Mouse (Mus musculus): Measurements from ENCODE around the gene Sfmbt1. TPM values are rescaled to one million over a fixed set of nuclear protein-coding genes. Genes with fewer than 3 reads are reported as not detected.

Sfmbt1 gene
- polyA plus RNA-seq, 1 experiment from 2014 or later, result 11.1 TPM

- H3K27ac ChIP-seq (replicated peaks in 1 of 2; ENCODE audit: control insufficient read depth in 1 of 2, insufficient read depth in 1 of 2, low read depth in 2 of 2, low read length in 2 of 2), result no peak overlapping the region
- H3K4me2 ChIP-seq (ENCODE audit: low read length), result no peak overlapping the region
- WGBS, result 81% methylated on average over 5 of the region's 5 CpGs
- no peaks in the 10 kb centered on the region for H3K4me1 ChIP-seq (ENCODE audit: control insufficient read depth in 2 of 2, insufficient read depth in 2 of 2, low read length in 2 of 2)
- no peak overlapping the region for H3K4me3 ChIP-seq (ENCODE audit: control insufficient read depth in 1 of 2, insufficient read depth in 1 of 2, low read depth in 1 of 2, low read length in 2 of 2)
- H3K36me3 ChIP-seq (ENCODE audit: control insufficient read depth, insufficient read depth, low read length), result no peaks in the 10 kb centered on the region
- H3K27me3 ChIP-seq (ENCODE audit: control insufficient read depth, insufficient read depth, low read length), result no peaks in the 10 kb centered on the region
- H3K9me3 ChIP-seq (ENCODE audit: control insufficient read depth, low read length), result no peaks in the 10 kb centered on the region
- H3K9ac ChIP-seq (ENCODE audit: low read length), result no peak overlapping the region
- no peak for ATAC-seq (ENCODE audit: insufficient number of reproducible peaks, insufficient read depth, low FRiP score, low read depth)
These were observed 11.6 kb upstream of the Sfmbt1 start for GRCm38 (mm10) chr14:30703079-30703478.

GRCm38 (mm10) chr14:30704098-30704855 is 10.4 kb upstream of the Sfmbt1 start:
- H3K9ac ChIP-seq (ENCODE audit: low read length), result no peak overlapping the region
- H3K27ac ChIP-seq (replicated peaks in 1 of 2; ENCODE audit: control insufficient read depth in 1 of 2, insufficient read depth in 1 of 2, low read depth in 2 of 2, low read length in 2 of 2), result no peak overlapping the region
- H3K4me3 ChIP-seq (ENCODE audit: control insufficient read depth in 1 of 2, insufficient read depth in 1 of 2, low read depth in 1 of 2, low read length in 2 of 2), result no peak overlapping the region
- 69% methylated on average over 8 of the region's 8 CpGs for WGBS
- H3K4me2 ChIP-seq (ENCODE audit: low read length), result no peak overlapping the region
- no peaks in the 10 kb centered on the region for H3K9me3 ChIP-seq (ENCODE audit: control insufficient read depth, low read length)
- H3K4me1 ChIP-seq (ENCODE audit: control insufficient read depth in 2 of 2, insufficient read depth in 2 of 2, low read length in 2 of 2), result no peaks in the 10 kb centered on the region
- H3K27me3 ChIP-seq (ENCODE audit: control insufficient read depth, insufficient read depth, low read length), result no peaks in the 10 kb centered on the region
- no peak for ATAC-seq (ENCODE audit: insufficient number of reproducible peaks, insufficient read depth, low FRiP score, low read depth)
- no peaks in the 10 kb centered on the region for H3K36me3 ChIP-seq (ENCODE audit: control insufficient read depth, insufficient read depth, low read length)

GRCm38 (mm10) chr14:30711892-30712291 is 2.8 kb upstream of the Sfmbt1 start:
- 97% methylated on average over 2 of the region's 2 CpGs for WGBS
- no peaks in the 10 kb centered on the region for H3K36me3 ChIP-seq (ENCODE audit: control insufficient read depth, insufficient read depth, low read length)
- no peak overlapping the region for H3K4me2 ChIP-seq (ENCODE audit: low read length)
- no peaks in the 10 kb centered on the region for H3K9me3 ChIP-seq (ENCODE audit: control insufficient read depth, low read length)
- H3K4me3 ChIP-seq (ENCODE audit: control insufficient read depth in 1 of 2, insufficient read depth in 1 of 2, low read depth in 1 of 2, low read length in 2 of 2), result no peak overlapping the region
- H3K27me3 ChIP-seq (ENCODE audit: control insufficient read depth, insufficient read depth, low read length), result 0 out of 2 replicates have a peak, but pooled peaks cover 4% of the 10 kb centered on the region
- H3K9ac ChIP-seq (ENCODE audit: low read length), result no peak overlapping the region
- no peak for ATAC-seq (ENCODE audit: insufficient number of reproducible peaks, insufficient read depth, low FRiP score, low read depth)
- H3K4me1 ChIP-seq (ENCODE audit: control insufficient read depth in 2 of 2, insufficient read depth in 2 of 2, low read length in 2 of 2), result 0 out of 4 replicates have a peak, but pooled peaks cover 0 to 3% of the 10 kb centered on the region in 2 experiments
- H3K27ac ChIP-seq (replicated peaks in 1 of 2; ENCODE audit: control insufficient read depth in 1 of 2, insufficient read depth in 1 of 2, low read depth in 2 of 2, low read length in 2 of 2), result no peak overlapping the region

GRCm38 (mm10) chr14:30713769-30714168 is 880 bp upstream of the Sfmbt1 start:
- Histone ChIP-seq H3K9me3 (ENCODE audit: control insufficient read depth, low read length) (no peaks in the 10 kb centered on the region), H3K4me1 (ENCODE audit: control insufficient read depth in 2 of 2, insufficient read depth in 2 of 2, low read length in 2 of 2) (peaks cover 0 to 8% of the 10 kb centered on the region in 2 experiments; a peak in 1 of 4 replicates), H3K36me3 (ENCODE audit: control insufficient read depth, insufficient read depth, low read length) (no peaks in the 10 kb centered on the region), H3K27ac (replicated peaks in 1 of 2; ENCODE audit: control insufficient read depth in 1 of 2, insufficient read depth in 1 of 2, low read depth in 2 of 2, low read length in 2 of 2) (no peak overlapping the region), H3K4me2 (ENCODE audit: low read length) (no peak overlapping the region), H3K4me3 (ENCODE audit: control insufficient read depth in 1 of 2, insufficient read depth in 1 of 2, low read depth in 1 of 2, low read length in 2 of 2) (no peak overlapping the region), H3K9ac (ENCODE audit: low read length) (no peak overlapping the region), H3K27me3 (ENCODE audit: control insufficient read depth, insufficient read depth, low read length) (0 out of 2 replicates have a peak, but pooled peaks cover 4% of the 10 kb centered on the region)
- ATAC-seq (ENCODE audit: insufficient number of reproducible peaks, insufficient read depth, low FRiP score, low read depth), result no peak
- 83% methylated on average over 1 of the region's 1 CpGs for WGBS

- peaks cover 0 to 8% of the 10 kb centered on the region in 2 experiments; a peak in 1 of 4 replicates for H3K4me1 ChIP-seq (ENCODE audit: control insufficient read depth in 2 of 2, insufficient read depth in 2 of 2, low read length in 2 of 2)
- H3K27me3 ChIP-seq (ENCODE audit: control insufficient read depth, insufficient read depth, low read length), result 0 out of 2 replicates have a peak, but pooled peaks cover 4% of the 10 kb centered on the region
- H3K4me3 ChIP-seq (ENCODE audit: control insufficient read depth in 1 of 2, insufficient read depth in 1 of 2, low read depth in 1 of 2, low read length in 2 of 2), result peak overlapping the region; percentile 91 to 99
- H3K27ac ChIP-seq (replicated peaks in 1 of 2; ENCODE audit: control insufficient read depth in 1 of 2, insufficient read depth in 1 of 2, low read depth in 2 of 2, low read length in 2 of 2), result peak overlapping the region; percentile 71 to 82
- no peaks in the 10 kb centered on the region for H3K36me3 ChIP-seq (ENCODE audit: control insufficient read depth, insufficient read depth, low read length)
- peak overlapping the region; percentile 79 for H3K9ac ChIP-seq (ENCODE audit: low read length)
- WGBS, result under 1% methylated on average over 56 of the region's 68 CpGs
- no peaks in the 10 kb centered on the region for H3K9me3 ChIP-seq (ENCODE audit: control insufficient read depth, low read length)
- peak overlapping the region; percentile 93 for H3K4me2 ChIP-seq (ENCODE audit: low read length)
- ATAC-seq (ENCODE audit: insufficient number of reproducible peaks, insufficient read depth, low FRiP score, low read depth), result peak; percentile 78
These were observed 985 bp downstream of the Sfmbt1 start for GRCm38 (mm10) chr14:30715618-30716050.

- Histone ChIP-seq H3K4me1 (ENCODE audit: control insufficient read depth in 2 of 2, insufficient read depth in 2 of 2, low read length in 2 of 2) (peaks cover 0 to 8% of the 10 kb centered on the region in 2 experiments; a peak in 1 of 4 replicates), H3K4me2 (ENCODE audit: low read length) (peak overlapping the region; percentile 93), H3K4me3 (ENCODE audit: control insufficient read depth in 1 of 2, insufficient read depth in 1 of 2, low read depth in 1 of 2, low read length in 2 of 2) (peak overlapping the region; percentile 91 to 99), H3K27ac (replicated peaks in 1 of 2; ENCODE audit: control insufficient read depth in 1 of 2, insufficient read depth in 1 of 2, low read depth in 2 of 2, low read length in 2 of 2) (peak overlapping the region; percentile 71 to 82), H3K9ac (ENCODE audit: low read length) (peak overlapping the region; percentile 79), H3K27me3 (ENCODE audit: control insufficient read depth, insufficient read depth, low read length) (0 out of 2 replicates have a peak, but pooled peaks cover 4% of the 10 kb centered on the region), H3K36me3 (ENCODE audit: control insufficient read depth, insufficient read depth, low read length) (no peaks in the 10 kb centered on the region), H3K9me3 (ENCODE audit: control insufficient read depth, low read length) (no peaks in the 10 kb centered on the region)
- peak; percentile 64 for ATAC-seq (ENCODE audit: insufficient number of reproducible peaks, insufficient read depth, low FRiP score, low read depth)
- under 1% methylated on average over 79 of the region's 106 CpGs for WGBS
These were observed 1.7 kb downstream of the Sfmbt1 start for GRCm38 (mm10) chr14:30716051-30716952.

- ATAC-seq (ENCODE audit: insufficient number of reproducible peaks, insufficient read depth, low FRiP score, low read depth), result no peak
- H3K27ac ChIP-seq (replicated peaks in 1 of 2; ENCODE audit: control insufficient read depth in 1 of 2, insufficient read depth in 1 of 2, low read depth in 2 of 2, low read length in 2 of 2), result no peak overlapping the region
- peak overlapping the region; percentile 93 for H3K4me2 ChIP-seq (ENCODE audit: low read length)
- peak overlapping the region; percentile 79 for H3K9ac ChIP-seq (ENCODE audit: low read length)
- H3K9me3 ChIP-seq (ENCODE audit: control insufficient read depth, low read length), result no peaks in the 10 kb centered on the region
- H3K27me3 ChIP-seq (ENCODE audit: control insufficient read depth, insufficient read depth, low read length), result 0 out of 2 replicates have a peak, but pooled peaks cover 4% of the 10 kb centered on the region
- H3K36me3 ChIP-seq (ENCODE audit: control insufficient read depth, insufficient read depth, low read length), result no peaks in the 10 kb centered on the region
- WGBS, result 14% methylated on average over 7 of the region's 7 CpGs
- peaks cover 0 to 8% of the 10 kb centered on the region in 2 experiments; a peak in 1 of 4 replicates for H3K4me1 ChIP-seq (ENCODE audit: control insufficient read depth in 2 of 2, insufficient read depth in 2 of 2, low read length in 2 of 2)
- H3K4me3 ChIP-seq (ENCODE audit: control insufficient read depth in 1 of 2, insufficient read depth in 1 of 2, low read depth in 1 of 2, low read length in 2 of 2), result peak overlapping the region; percentile 91 to 99
These were observed 2.3 kb downstream of the Sfmbt1 start for GRCm38 (mm10) chr14:30716953-30717285.

Data from heart, embryonic 14.5 days (tissue).